Mouse (Mus musculus) layer of hippocampus, postnatal 36 days (tissue): ENCODE results near the gene Kif26b. TPM values are rescaled to one million over a fixed set of nuclear protein-coding genes. Genes with fewer than 3 reads are reported as not detected.

Source experiments
- DNase-seq, 2 experiments: peaks; one replicate each; pipeline ENCODE4 v3.0.0; 2022
- total RNA-seq, 2 experiments: library from RNA; stranded (reverse); gene quantifications; 2 replicates each; pipeline ENCODE4 v1.2.3; 2021

Gene Kif26b
- total RNA-seq, 2 experiments from 2014 or later, result 22.6 to 27.1 TPM

GRCm38 (mm10) chr1:178791266-178791665 lies 262.3 kb downstream of the Kif26b start:
- no peak for DNase-seq

- no peak for DNase-seq
Observed at GRCm38 (mm10) chr1:178792726-178793125, 263.8 kb downstream of the Kif26b start.

GRCm38 (mm10) chr1:178794866-178795265 lies 265.9 kb downstream of the Kif26b start:
- no peak for DNase-seq

DNA sequence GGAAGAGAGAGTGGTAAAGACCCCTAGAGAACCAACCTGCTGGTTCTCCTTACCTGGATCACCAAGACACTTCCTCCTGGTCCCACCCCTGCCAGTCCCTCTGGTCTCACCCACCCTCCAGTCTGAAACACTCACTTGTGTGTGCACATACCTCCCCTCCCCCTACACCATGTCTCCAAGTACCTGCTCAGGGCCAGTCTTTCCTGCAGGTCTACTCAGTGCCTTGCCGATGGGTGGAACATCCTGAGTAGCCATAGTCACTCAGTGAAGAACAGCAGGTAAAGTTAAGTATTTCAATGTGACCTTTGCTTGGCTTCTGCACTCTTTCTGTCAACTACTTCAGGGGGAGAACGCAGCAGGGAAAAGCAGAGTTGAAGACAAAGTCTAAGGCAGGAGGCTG lies 268.5 kb downstream of the Kif26b start:
- no peak for DNase-seq

DNA sequence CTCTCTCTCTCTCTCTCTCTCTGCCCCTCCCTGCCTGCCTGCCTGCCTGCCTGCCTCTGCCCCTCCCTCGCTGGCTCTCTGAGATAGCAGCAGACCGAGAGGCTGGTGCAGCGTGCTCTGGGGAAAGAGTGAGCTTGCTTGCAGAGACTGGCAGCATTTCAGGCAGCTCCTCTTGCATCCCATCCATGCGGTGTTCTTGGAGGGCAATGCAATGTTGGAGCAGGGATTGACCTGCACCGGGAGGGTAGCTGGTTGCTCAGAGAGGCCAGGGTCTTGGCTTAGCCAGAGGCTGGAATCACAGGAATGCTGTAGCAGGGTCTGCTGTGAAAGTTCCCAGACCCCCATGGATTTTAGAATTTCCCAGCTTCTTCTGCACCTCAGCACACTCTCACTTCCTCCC lies 269.4 kb downstream of the Kif26b start:
- DNase-seq, result peak; percentile 60

GRCm38 (mm10) chr1:178798886-178799285 lies 270.0 kb downstream of the Kif26b start:
- DNase-seq, result no peak

DNA sequence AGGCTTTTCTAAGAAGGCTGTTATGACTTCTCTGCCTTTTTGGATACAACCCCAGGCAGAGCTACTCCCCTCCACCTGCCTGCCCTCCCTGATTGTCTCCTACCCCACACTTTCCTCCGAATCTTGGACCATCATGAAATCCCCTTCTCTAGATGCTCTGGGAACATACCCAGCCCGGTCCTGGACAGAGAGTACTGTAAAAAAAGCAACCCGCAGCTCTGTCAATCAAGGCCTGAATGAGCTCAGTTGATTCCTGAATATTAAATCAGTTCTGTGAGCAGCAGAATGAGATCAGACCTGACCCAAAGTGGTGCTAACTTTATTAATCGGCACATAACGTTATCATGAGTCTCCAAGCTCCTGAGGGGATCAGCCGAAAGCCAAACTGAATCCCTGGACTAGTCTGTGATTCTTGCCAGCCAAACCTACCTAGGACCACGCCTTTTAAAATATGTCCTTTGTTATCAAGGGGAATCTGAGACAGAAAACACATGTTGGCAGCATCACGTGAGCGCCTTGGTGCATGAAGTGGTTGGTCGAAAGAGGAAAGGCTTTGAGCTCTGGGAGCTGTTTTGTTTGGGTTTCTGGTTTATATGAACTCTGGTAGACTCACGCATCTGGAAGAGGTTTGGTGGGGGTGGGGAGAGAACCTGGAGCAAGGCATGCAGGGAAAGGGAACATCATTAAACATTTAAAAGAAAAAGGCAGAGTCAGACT lies 271.1 kb downstream of the Kif26b start:
- DNase-seq, result no peak

GRCm38 (mm10) chr1:178803155-178803554 lies 274.2 kb downstream of the Kif26b start:
- no peak for DNase-seq

DNA sequence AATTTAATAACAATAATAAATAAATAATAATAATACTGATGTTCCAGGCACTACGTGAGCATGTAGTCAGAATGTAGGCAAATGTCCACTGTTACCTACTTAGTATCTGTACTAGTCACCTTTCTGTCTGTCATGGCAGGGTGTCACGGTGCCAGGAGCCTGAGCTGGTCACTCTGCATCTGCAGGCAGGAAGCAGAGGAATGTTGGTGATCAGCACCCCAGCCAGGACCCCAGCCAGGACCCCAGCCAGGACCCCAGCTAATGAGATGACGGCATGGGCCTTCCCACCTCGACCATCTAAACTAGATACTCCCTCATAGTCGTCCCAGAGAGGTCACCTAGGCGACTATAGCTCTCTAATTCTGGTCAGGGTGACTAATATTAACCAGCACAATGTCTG lies 288.6 kb downstream of the Kif26b start:
- DNase-seq, result no peak

DNA sequence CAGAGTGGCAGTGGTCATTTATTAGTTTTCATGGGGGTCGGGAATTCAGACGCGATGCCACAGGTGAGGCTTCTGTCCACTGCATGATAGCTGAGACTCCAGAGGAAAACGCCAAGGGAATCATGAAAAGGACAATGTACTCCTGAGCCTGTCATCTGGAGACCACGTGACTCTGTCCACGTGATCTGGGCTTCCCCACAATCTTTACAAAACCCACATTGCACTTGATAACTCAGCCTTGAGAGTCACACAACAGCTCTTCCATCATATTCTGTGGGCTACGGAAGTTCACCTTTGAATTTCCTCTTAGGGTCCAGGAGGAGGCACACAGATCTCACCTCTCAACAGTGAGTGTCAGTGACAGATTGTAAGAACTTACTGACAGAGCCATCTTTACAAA lies 290.1 kb downstream of the Kif26b start:
- DNase-seq, result no peak

GRCm38 (mm10) chr1:178820079-178820478 lies 291.2 kb downstream of the Kif26b start:
- no peak for DNase-seq

DNA sequence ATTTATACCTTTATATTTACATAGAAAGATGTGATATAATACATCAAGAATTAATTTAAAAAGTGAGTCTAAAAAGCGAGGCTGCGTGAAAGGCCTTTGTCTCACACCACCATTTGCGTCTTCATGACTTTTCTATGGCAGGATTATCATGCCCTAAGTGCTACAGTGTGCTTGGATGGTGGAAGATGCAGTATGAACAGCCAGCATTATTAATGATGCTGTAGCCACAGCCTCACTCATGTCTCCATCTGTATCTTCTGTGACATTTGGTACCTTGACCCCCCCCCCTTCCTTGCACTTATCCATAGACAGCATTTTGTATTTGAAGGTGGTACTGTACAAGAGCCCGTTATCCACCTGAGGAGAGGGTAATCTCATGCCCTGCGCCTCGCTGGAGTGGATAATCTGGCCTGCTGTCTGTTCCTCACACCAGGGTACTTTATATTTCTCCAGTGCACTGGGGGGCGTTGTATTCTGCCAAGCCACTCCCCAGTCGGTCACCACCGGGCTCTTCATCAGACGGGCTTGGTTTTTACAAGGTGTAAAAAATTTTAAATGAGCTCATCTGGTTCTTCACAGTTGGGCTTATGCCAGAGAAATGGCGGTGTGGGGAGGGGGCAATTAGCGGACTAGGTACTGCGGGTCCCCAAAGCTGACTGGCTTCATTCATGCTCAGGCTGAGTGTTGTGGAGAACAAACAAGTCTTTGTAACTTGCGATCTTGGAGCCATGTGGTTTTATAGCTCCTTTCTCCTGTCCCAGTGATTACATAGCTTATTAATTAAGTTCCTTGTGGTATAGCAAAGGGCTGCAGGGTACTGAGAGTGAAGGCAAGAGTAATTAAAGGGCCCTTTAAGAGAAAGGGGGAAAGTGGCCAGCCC lies 291.9 kb downstream of the Kif26b start:
- no peak for DNase-seq

GRCm38 (mm10) chr1:178824871-178825270 lies 295.9 kb downstream of the Kif26b start:
- no peak for DNase-seq

DNA sequence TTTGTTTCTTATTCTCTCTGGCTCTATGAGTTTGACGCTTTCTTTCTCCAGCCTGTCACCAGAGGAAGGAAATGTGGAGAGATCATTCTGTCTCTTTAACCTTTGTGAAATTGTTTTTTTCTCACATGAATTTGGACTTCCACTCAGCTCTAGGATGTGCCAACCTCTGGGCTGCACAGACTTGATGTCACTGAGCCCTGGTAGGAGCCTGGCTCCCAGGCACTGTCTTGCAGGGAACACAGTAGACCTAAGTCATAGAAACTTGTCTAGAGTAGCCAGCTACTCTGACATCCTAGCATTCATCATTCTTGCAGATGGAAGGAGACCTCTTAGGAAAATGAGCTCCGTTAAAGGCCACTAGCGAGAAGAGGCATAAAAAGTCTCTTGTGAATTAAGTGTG lies 298.3 kb downstream of the Kif26b start:
- no peak for DNase-seq

- DNase-seq, result peak; percentile 30 to 33
Observed at GRCm38 (mm10) chr1:178829456-178829855, 300.5 kb downstream of the Kif26b start.

GRCm38 (mm10) chr1:178832571-178832970 lies 303.6 kb downstream of the Kif26b start:
- DNase-seq, result no peak

DNA sequence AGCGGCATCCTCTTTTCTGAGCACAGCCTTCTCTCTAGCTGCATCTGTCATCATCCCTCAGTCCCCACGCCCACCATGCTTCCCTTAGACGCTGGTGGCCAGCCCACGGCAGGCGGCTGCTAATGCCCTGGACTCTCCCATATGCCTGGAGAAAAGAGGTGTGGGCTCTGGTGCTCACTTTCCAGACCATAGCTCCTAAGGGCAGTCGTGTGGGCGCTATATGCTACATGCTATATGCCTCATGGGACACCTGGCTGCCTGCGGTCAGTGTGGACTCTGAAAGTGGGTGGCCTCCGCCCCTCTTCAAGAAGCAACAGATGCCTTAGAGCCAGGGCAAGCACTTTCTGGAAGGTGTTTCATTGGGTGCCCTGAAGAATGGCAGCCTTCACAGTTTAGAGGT lies 306.9 kb downstream of the Kif26b start:
- no peak for DNase-seq

DNA sequence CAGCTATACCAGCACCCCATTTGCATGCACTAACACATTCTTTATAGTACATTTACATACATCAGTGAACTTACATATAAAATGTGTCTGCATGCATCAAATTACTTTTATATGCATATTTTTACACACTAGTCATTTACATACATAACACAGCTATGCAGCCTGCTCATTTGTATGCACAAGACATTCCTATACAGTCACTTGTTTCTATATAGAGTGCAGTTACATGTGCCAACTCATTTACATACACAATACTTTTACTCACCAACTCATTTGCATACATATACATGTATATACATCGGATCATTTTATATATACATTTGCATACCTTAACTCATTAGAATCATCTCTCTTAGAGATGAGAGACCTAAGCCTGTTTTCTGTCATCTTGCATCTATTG lies 308.1 kb downstream of the Kif26b start:
- DNase-seq, result no peak

GRCm38 (mm10) chr1:178838696-178839320 lies 309.9 kb downstream of the Kif26b start:
- DNase-seq, result no peak

- DNase-seq, result no peak
Observed at GRCm38 (mm10) chr1:178840311-178840710, 311.4 kb downstream of the Kif26b start.

- no peak for DNase-seq
Observed at GRCm38 (mm10) chr1:178844839-178845238, 315.9 kb downstream of the Kif26b start.

DNA sequence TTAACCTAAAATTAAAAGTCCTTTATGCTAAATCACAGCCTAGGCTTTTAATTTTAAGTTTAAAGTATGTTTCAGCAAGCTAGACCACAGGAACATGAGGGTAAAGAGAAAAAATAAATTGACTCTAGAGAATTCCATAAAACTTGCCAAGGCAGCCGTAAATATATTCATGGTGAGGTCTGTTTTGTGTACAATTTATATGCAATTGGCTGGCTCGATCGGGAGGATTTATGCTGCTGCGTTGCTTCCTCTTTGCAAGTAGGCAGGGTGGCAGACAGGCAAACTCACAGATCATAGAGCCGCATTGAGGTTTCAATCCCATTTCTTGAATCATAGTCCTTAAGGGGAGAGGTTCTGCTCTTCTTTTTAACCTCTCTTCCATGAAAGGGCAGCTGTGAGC lies 318.6 kb downstream of the Kif26b start:
- DNase-seq, result no peak

DNA sequence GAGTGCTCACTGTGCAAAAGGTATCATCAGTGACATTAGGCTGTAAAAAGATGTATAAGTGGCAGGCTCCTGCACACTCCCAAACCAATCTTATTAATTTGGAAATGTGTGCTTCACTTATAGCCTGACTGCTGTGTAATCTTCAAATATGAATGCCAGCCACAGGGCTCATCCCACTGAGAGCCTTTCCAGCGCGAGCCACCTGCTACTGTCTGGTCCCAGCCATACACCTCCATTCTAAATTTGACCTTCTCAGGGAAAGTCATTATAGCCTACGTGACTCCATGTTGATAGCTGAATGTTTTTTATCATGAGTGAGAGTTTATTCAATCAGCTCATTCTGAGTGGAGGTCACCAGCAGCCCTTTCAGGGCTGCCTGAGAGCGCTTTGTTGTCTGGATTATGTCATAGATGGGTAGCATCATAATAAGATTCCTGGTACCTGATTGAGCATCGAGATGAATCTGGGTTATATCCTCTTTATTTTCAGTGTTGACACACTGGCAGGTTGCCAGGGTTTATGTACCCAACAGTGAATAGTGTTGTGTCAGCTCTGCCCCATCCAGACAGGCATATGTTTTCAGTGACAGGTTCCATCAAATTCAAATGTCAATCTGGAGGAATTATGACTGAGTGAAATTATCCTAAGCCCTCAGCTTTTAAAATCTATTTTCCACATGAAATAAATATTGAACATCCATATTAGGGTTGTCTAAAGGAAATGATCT lies 319.6 kb downstream of the Kif26b start:
- DNase-seq, result no peak
